Mouse (Mus musculus): Measurements from ENCODE around the gene Tmcc3.
A peak's percentile ranks its signal among the peaks of the same experiment; 100 is the strongest.

Gene Tmcc3

DNA sequence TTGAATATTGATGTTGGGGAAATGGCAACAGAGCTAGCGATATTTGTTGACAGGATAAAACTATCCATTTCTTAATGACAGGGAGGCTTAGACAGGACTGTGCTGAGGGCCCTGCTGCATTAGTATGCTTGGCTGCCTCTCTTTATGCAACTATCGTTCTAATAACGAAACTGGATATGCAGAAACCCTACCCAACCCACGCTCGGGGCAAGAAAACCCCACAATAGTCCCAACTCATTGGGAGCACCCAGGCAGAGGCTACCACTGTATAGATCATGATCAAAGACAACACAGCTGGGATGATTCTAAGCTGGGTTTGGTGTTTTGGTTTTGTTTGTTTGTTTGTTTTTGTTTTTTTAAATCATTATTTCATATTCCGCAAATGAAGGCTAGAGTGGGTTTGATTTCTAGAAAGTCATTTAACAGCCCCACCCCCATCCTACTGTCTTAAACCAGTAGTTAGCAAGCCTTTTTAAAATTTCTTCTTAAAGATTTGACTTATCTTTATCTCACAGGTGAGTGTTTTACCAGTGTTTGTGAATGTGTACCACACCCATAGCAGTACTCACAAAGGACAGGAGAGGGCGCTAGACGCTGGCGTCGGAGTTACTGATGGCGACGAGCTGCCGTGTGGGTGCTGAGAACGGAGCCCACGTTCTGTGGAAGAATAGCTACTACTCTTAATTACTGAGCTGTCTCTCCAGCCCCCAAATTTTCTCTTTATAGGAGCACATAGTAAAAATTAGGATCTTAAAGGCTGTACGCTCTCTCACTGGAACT is 20.8 kb downstream of the Tmcc3 start:
- no peak for DNase-seq (ENCODE audit: low spot score in 2 of 2)

GRCm38 (mm10) chr10:94333328-94333727 is 21.6 kb downstream of the Tmcc3 start:
- no peak for DNase-seq (ENCODE audit: low spot score in 2 of 2)

DNA sequence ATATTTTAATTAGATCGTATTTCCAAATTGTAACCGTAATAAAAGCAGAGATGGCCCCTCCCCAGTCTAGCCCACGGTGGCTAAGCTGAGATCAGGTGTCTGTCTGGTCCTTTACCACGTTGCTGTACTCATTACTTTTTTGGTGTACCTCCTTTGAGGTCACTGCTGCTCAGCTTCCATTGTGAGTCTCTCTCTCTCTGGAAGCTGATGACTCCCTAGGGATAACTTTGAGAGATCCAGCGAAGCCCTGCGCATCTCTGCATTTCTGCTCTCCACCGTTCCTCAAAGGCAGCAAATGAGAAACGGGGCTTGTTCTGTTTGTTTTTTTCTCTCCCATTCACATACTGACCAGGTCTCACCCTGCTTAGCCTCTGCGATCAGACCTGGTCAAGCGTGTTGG is 23.3 kb downstream of the Tmcc3 start:
- DNase-seq (ENCODE audit: low spot score in 2 of 2), result no peak

- no peak for DNase-seq (ENCODE audit: low spot score in 2 of 2)
These were observed 24.3 kb downstream of the Tmcc3 start for GRCm38 (mm10) chr10:94336071-94336470.

DNA sequence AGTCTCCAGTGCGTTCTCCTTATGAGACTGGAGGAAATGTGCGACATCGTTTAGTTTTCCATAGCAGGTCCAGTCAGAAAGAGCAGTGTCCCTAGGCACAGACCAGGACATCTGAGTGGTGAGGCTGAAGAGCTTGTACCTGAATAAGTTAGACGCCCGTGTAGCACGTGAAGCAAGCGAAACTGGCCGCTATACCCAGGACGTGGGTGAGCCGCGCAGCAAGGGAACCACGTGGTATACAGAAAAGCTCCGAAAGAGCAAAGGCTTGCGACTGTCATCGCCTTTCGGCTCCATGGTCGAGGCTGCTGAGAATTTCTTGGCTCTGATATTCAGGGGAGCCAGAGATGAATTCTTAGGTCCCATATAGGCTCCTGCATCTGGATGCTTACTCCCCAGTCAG is 29.8 kb downstream of the Tmcc3 start:
- no peak for DNase-seq (ENCODE audit: low spot score in 2 of 2)

DNA sequence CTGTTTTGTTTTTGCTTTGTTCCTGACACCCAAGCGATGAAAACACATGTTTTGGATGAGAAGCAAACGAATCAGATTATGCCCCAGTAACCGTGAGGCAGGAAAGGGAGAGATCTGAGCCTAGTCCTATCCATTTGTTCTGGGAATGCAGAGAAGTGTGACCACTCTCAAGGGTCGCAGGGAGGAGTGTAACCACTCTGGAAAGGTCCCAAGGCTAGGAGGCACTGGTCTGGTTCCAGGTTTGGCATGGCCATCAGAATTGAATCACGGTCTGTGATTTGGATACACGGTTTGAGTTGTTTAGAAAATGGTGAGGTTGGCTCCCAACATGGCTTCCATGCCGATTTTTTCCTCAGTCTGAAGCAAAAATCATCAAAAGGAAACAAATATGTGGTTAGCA is 30.5 kb downstream of the Tmcc3 start:
- no peak for DNase-seq (ENCODE audit: low spot score in 2 of 2)

GRCm38 (mm10) chr10:94343581-94343980 is 31.8 kb downstream of the Tmcc3 start:
- DNase-seq (ENCODE audit: low spot score in 2 of 2), result peak in 1 of 2 experiments; percentile 26

DNA sequence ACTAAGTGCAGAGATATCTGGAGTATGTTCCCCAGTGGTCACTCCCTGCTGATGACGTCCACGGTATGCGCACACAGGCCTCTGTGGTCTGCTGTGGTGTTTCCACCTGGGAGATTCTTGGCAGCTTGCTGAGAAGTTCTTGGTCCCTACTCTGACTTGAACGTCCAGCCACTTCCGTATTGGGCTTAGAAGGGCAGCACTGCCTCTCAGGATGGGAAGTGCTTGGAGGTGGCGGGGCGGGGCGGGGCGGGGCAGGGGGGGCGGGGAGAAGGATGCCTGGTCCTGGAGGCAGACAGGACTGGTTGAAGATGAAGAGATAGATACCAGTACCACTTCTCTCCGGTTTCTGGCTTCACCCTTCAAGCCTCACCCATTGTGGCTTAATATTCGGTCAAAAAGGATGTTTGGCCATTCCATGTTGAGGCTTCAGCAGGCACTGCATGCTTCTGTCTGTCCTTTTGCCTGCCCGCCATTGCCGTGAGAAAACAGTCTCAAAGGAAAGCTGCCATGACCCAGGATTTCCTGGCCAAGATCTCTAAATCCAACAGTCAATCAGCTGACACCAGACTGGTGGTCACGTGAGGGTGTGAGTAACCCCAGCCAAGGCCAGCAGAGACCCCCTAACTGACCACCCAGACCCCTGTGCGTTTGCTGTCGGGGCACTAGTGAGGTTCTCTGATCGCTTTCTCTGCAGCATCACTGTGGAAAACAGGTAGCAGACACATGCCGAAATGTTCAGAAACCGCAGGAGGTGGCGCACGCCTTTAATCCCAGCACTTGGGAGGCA is 33.1 kb downstream of the Tmcc3 start:
- DNase-seq (ENCODE audit: low spot score in 2 of 2), result no peak

DNA sequence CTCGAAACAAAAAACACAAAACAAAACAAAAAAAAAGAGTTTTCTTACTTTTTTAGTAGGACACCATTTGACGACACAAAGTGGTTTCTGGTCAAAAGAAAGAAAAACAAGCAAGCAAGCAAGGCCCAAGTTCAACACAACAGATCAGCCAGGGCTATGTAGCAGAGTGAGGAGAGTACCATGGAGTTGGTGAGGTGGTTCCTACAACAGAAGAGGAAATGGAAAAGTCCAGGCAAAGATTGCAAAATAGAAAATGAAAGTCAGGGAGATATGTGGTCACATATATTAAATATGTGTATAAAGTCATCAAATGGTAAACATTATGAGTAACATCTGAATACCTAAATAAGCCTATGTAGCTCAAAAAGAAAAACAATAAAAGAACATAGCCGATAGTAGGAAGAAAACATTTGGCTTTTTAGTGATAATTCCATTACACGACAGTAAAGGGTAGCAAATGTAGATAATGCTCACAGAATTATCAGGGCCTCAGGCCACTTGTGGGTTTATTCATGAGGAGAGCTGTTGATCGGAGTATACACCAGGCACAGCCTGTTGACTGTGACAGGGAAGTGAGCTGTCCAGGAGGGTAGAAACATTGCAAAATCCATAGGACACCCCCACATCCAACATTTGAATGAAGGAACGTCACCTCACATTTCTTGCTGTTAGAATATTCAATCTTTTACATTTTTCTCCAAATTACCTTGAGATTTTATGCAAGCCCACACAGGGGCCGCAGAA is 33.9 kb downstream of the Tmcc3 start:
- no peak for DNase-seq (ENCODE audit: low spot score in 2 of 2)

GRCm38 (mm10) chr10:94346596-94346995 is 34.8 kb downstream of the Tmcc3 start:
- no peak for DNase-seq (ENCODE audit: low spot score in 2 of 2)

GRCm38 (mm10) chr10:94347296-94347695 is 35.5 kb downstream of the Tmcc3 start:
- no peak for DNase-seq (ENCODE audit: low spot score in 2 of 2)

DNA sequence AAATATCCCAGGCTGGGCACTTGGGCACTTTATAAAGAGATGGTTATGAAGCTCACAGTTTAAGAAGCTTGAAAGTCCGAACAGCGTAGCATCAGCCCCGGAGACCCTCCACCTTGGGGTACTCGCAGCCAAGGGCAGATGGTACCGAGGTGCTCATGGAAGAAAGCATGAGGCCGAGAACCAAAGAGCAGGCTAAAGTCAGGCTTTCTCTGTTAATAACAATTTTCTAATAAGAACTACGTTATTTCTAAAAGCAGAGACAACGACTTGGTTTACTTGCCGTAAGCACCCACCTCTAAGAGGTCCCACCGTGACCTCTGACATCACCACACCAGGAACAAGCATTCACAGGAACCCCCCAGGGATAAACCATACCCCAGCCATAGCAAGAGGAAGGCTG is 36.2 kb downstream of the Tmcc3 start:
- DNase-seq (ENCODE audit: low spot score in 2 of 2), result no peak

GRCm38 (mm10) chr10:94350207-94350606 is 38.5 kb downstream of the Tmcc3 start:
- no peak for DNase-seq (ENCODE audit: low spot score in 2 of 2)

DNA sequence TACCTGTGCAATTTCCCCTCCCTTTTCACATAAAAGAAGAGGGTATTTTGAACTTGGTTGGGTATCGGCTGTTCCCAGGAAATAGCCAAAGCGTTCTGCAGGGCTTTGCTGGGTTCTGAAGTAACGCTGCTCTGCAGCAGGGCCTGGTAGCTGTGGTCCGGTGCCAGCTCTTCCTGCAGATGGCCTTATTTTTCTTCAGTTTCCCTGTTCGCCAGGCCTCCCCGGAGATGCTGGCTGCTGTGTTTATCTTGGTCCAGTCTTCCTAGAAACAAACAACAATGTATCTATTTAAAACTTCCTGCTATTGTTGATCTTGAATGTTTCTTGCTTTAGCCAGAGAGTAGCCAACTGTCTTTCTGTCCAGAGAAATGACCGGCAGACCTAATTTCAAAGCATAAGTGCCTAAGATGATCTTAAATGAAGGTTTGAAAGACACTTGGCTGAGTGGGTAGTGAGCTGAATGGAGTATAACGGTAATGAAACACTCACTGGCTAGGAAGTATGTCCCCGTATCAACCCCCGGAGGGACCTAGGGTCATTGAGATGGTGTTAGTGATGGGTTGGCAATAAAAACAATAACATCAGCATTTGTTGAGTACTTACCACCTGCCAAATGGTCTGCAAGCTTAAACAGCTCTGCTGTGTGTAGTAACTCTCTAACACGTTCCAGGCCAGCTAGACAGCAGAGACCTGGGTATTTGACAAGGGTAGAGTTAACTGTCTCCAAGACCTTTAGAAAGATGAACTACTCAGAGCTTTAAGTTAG is 39.3 kb downstream of the Tmcc3 start:
- DNase-seq (ENCODE audit: low spot score in 2 of 2), result no peak

- no peak for DNase-seq (ENCODE audit: low spot score in 2 of 2)
These were observed 40.6 kb downstream of the Tmcc3 start for GRCm38 (mm10) chr10:94352172-94352876.

- DNase-seq (ENCODE audit: low spot score in 2 of 2), result no peak
These were observed 41.4 kb downstream of the Tmcc3 start for GRCm38 (mm10) chr10:94352877-94353853.

DNA sequence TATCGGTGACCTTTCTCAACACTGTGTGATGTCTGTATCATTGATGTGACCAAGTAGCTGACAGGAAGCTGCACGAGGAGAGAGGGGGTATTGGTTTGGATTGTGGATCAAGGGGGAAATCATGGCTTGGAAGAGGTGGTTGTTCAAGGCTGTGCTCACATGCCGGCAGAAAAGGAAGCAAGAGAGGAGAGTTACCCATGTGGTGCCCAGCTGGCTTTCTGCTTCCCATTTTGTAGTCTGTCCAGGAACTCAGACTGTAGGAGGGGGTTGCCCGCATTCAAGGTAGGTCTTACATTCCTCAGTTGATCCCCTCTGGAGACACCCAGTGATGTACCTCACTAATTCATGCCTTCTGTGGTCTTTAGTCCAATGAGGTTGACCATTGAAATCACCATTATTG is 42.3 kb downstream of the Tmcc3 start:
- DNase-seq (ENCODE audit: low spot score in 2 of 2), result no peak

DNA sequence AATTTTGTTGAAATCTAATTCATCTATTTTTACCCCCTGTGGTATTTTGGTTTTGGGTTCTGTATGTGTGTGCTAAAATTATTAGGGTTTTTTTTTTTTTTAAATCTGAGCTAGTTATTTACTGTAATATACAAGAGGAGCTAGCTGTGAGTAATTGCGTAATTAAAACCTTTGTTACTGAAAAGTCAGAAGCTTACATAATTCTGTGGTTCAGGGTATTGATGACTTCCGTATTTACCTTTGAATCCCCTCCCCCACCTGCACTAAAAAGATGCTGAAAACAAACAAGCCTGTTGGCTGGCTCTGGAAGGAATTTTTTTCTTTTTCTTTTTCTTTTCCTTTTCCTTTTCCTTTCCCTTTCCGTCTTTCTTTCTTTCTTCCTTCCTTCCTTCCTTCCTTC is 42.7 kb downstream of the Tmcc3 start:
- no peak for DNase-seq (ENCODE audit: low spot score in 2 of 2)

DNA sequence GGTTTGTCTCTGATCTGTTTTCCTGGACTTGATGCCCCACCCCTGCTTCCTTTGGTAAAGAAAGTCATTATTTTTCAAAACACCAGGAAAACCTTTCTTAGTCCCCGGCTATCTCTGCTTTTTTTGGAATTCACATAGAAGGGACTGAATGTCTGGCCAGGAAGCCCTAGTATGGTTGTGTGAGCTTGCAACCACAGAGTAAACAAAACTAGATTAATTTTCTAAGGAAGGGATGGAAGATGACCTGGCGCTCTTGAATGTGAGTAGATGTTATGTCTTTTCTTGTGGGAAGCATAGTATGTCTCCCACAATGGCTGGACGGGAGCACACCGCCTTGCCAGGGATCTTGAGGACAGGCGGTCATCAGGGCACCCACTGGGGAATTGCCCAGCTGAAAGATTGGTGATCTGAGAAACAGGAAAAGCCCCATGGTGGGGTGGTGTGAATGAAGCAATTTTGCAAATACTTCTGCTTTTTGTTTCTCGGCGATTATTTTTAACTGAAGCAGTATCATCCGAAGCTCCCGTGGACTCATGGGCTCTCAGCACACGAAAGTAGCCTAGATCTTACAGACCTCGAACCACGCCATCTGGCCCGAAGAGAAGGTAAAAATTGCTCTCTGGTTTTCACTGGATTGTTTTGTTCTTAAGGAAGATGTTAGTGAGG is 44.9 kb downstream of the Tmcc3 start:
- DNase-seq (ENCODE audit: low spot score in 2 of 2), result no peak
